Mouse (Mus musculus) stomach, adult 2 months (tissue): Measurements from ENCODE around the gene Slc22a18. TPM values are rescaled to one million over a fixed set of nuclear protein-coding genes. Genes with fewer than 3 reads are reported as not detected.

Source experiments
- polyA plus RNA-seq: library from polyadenylated mRNA; depleted of rRNA; stranded (reverse); fragments of >200 nt; gene quantifications from 2 replicates; pipeline ENCODE4 v1.2.3, GENCODE M21; 2012; rRNA removed

The Slc22a18 gene
- 141 and 164 TPM in 2 replicates for polyA plus RNA-seq

GRCm38 (mm10) chr7:143473347-143474101 is at the start of gene Slc22a18:
Slc22a18 (plus strand) TSS chr7:143473736.

GRCm38 (mm10) chr7:143460874-143461273 is 12.7 kb upstream of the Slc22a18 start, which contains the start of gene Cdkn1c:
Cdkn1c (minus strand) TSS chr7:143461050.

DNA sequence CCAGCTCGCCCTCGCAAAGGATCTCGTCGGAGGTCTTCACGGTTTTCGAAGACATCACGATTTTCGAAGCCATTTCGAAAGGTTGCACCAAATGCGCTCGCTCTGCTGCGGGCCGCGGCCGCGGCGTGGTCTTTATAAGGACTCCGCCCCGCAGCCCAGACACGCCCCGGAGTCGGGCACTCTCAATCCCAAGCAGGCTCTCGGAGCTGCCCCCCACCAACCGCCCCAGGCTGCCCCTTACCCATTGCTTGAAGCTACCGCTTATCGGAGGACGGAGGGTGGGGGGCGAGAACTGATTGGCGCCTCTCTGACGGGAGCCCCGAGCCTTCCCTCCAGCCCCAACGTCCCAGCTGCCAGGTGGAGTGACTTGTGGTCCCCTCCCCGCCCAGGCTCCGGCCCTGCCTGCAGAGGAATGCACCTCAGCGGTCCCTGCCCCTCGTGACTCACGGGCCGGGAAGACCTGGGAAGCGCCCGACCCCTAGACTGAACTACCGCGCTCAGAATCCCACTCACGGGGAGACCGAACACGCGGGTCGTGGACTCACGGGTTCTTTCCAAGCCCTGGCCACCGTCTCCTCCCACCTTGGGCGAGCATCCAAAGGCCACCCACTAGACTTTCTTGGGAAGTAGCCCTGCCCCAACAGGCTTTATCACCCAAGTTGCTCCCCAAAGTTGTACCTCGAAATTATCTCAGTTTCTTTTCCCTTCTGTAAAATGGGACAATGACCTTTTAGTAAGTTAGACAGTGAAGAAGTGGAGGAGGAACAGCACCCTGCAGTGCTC is 29.1 kb downstream of the Slc22a18 start, which contains the start of gene Phlda2:
Phlda2 (minus strand) TSS at position 733 of the 783 bp plus-strand sequence.

Other genes with a start within 250 kb of the Slc22a18 start
- gene Cdkn1c, start 12.7 kb upstream of the Slc22a18 start, polyA plus RNA-seq: 23.0 and 26.4 TPM in 2 replicates
- gene Phlda2, start 29.4 kb downstream of the Slc22a18 start, polyA plus RNA-seq: 15.9 and 25.8 TPM in 2 replicates
- gene Nap1l4, start 75.4 kb downstream of the Slc22a18 start, polyA plus RNA-seq: 17.7 and 19.0 TPM in 2 replicates
- gene Cars, start 126.4 kb downstream of the Slc22a18 start, polyA plus RNA-seq: 9.1 and 10.4 TPM in 2 replicates
- 0.02 and 0.08 TPM in 2 replicates for gene Tnfrsf26, start 155.0 kb downstream of the Slc22a18 start, polyA plus RNA-seq
- gene Tnfrsf22, start 175.9 kb downstream of the Slc22a18 start, polyA plus RNA-seq: 1.0 and 1.8 TPM in 2 replicates
- 1.4 and 1.9 TPM in 2 replicates for gene Tnfrsf23, start 212.1 kb downstream of the Slc22a18 start, polyA plus RNA-seq